Mouse (Mus musculus) brain, embryonic 18.5 days (tissue): ENCODE measurements around the gene Slc4a2.
A peak's percentile ranks its signal among the peaks of the same experiment; 100 is the strongest.

Experiments
- DNase-seq: peaks from one replicate; pipeline ENCODE4 v3.0.0-alpha.2; 2012; ENCODE audit warnings: low read depth, low spot score

Slc4a2 gene

GRCm38 (mm10) chr5:24423129-24424003, at the start of gene Slc4a2, which contains the start of gene Cdk5:
Slc4a2 (plus strand) TSS chr5:24423837.
Cdk5 (minus strand) TSS chr5:24423530.
- peak; percentile 100 for DNase-seq

GRCm38 (mm10) chr5:24374216-24374615, 49.4 kb upstream of the Slc4a2 start:
- no peak for DNase-seq

- DNase-seq, result no peak
Measured at GRCm38 (mm10) chr5:24374666-24375328, 48.8 kb upstream of the Slc4a2 start.

DNA sequence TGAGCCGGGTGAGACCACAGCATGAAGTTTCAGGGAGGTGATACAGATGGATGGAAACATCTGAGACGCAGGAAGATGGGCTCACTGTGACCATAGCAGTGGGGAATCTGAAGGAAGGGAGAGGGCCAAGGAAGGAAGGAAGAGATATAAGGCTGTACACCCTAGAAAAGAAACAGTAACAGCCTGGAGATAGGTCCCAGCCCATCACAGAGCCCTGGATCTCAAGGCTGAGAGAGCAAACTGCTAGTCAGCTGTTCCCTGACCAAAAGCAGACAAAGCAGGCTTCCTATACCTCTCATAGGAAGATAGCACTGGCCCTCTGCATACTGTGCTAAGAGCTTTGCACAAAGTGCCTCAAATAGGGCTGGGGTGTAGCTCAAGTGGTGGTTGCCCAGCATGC, 44.9 kb upstream of the Slc4a2 start:
- DNase-seq, result no peak

DNA sequence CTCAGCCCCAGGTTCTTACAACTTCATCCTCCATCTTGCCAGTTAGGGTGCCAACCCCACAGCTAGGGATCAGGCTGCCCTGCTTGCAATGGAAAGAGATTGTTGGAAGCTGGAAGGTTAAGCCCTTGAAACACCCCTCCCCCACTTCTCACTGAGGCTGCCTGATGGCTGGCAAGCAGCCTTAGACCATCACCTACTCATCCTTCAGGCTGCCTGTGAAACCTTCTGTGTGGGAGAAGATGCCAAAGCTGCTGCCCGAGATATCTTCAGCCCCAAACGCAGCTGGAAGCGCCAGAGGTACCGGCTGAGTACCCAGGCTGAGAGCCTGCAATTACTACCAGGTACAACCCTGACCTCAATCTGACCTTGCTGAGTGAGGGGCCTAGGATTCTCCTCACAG, 44.1 kb upstream of the Slc4a2 start:
- no peak for DNase-seq

DNA sequence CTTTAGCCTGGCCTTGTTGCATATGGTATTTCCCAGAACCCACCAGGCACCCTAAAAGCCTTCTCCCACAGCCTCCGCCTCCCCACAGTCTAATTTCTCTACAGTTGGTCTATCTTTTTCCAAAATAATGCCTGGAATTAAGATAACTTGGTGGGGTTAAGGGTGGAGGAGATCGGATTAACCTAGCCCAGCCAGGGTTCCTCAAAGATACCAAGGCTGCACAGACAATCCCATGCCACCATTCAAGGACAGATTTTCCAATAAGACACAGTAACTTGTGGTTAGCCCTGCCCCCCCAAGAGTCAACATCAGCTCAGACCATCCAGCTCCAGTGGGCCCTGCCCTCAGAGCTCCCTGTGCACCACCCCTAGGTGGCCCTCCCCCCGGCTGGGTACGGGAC, 43.1 kb upstream of the Slc4a2 start:
- DNase-seq, result no peak

- DNase-seq, result no peak
Measured at GRCm38 (mm10) chr5:24381486-24381885, 42.2 kb upstream of the Slc4a2 start.

- no peak for DNase-seq
Measured at GRCm38 (mm10) chr5:24381988-24382387, 41.6 kb upstream of the Slc4a2 start.

DNA sequence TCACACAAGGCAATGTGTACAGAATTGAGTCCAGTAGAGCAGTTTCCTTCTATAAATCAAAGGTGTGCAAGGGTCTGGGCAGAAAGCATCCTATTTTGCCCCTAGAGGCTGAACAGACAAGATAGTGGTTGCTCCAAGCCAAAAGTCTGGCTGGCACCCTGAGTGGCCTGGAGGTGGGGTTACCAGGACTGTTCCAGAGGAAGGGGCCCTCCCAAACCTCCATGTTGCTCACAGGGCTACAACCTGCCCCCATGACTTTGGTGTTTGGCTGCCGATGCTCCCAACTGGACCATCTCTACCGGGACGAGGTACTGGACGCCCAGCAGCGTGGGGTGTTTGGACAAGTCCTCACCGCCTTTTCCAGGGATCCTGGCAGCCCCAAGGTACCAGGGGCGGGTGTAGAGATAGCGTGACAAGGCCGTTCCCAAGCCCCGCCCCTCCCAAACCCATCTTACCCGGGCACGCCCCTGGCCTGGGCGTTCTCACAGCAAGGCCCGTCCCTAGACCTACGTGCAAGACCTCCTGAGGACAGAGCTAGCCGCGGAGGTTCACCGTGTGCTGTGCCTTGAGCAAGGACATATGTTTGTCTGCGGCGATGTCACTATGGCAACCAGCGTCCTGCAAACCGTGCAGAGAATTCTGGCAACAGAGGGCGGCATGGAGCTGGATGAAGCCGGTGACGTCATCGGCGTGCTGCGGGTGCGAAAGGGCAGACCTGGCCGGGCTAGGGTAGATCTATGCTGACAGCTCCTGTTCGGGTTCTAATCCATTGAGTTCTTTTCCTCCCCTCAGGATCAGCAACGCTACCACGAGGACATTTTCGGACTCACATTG, 40.4 kb upstream of the Slc4a2 start:
- peak; percentile 72 for DNase-seq

- no peak for DNase-seq
Measured at GRCm38 (mm10) chr5:24384407-24384806, 39.2 kb upstream of the Slc4a2 start.

DNA sequence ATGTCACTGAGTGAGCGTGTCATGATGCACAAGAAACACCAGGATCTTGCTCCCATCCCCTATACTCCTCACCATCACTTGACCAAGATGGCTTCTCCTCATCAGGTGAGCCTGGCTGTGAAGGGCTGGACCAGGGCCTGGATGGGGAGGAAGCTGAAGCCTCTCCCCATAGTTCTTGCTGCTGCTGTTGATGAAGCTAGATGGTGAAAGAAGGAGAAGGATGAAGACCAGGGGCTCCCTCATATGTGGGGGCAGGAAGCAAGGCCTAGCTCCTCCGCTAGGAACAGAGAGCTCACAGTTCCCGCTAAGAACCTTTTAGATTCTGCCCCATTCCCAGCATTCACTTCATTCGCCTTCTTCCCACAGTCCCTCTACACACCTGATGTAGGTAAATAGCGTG, 38.3 kb upstream of the Slc4a2 start:
- no peak for DNase-seq

GRCm38 (mm10) chr5:24385887-24386550, 37.6 kb upstream of the Slc4a2 start:
- DNase-seq, result no peak

DNA sequence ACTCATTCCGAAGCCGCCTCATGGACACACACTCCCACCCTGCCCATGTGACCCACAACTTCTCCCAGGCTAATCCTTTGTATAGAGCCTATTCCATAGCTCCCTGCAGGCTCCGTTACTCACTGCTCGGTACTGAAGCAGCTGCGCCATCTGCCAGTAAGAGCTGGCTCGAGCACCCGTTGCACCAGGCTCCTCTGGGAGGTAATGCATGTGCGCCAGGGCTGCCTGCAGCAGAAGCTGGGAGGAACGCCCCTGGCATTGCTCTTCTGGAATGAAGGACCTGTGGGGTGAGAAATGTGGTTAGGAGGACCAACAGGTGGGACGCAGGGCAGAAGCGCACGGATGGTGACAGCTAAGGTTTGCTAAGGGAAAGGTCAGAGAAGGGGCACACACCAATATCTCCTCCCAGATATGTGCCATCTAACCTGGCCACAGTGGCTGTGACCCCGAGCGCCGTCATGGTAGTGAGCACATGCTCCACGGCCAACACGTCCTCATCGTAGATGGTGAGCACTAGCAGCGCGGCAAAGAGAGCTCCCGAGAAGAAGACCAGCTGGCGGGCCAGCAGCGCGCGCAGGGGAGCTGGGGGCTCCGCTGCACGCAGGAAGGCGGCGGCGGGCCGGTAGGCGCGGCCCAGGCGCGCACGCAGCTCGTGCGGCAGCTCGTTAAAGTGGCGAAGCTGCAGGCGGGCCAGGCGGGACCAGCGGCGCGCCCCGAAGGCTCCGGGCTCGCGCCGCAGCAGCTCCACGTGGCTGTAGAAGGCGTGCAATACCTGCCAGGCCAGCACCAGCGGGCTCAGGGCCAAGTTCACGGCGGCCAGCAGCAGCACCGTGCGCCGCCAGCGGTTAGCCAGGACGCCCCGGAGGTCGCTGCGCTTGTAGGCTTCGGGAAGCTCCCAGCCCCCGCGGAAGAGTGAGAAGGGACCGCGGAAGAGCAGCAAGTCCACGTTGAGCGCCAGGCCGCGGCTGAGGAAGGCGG, 36.1 kb upstream of the Slc4a2 start:
- peak; percentile 46 for DNase-seq

DNA sequence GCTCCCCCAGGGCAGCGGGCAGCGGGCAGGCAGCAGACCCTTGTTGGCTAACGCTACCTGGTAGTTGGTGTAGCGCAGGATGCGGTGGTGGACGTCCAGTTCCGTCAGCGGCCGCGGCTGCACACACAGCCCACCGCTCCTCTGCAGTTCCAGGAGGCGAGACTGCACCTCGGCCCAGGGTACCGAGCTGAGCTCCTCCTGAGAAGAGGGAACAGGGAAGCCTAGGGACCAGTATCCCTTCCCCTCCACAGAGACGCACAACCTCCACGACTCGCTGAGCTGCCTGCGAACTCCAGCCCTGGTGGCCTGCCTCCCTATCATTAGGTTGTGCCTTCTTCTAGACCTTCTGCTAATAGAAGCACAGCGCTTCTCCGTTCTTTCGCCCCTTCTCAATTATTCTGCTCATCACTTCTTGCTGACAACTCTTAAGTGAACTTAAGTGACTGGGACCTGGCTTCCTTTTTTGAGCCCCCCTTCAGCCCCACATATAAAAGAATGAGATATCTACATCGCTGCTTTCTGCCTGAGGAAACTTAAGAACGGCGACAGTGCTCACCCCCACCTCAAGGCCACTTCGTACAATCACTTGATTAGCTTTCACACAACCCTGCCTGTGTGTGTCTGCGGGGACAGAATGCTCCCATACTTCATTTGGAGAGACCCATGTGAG, 35.3 kb upstream of the Slc4a2 start:
- no peak for DNase-seq

GRCm38 (mm10) chr5:24389011-24389657, 34.5 kb upstream of the Slc4a2 start:
- DNase-seq, result no peak

DNA sequence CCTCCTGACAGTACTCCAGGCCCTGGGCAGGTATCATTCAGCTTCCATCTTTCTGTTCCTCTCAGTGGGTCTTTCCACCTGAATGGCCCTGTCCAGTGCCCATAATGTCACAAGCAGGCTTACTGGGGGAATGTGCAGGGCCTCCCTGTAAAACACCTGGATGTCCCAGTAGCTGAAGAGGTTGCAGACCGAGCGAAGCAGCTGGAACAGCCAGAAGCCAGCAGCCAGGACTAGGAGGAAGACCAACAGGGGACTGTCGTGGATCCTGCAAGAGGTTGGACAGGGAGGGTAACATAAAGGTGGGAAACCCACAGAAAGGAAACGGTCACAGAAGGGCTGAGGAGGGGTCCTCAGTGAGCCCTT, 34.0 kb upstream of the Slc4a2 start:
- no peak for DNase-seq

- no peak for DNase-seq
Measured at GRCm38 (mm10) chr5:24391864-24392263, 31.8 kb upstream of the Slc4a2 start, which contains the start of gene Atg9b. Atg9b (minus strand) TSS chr5:24392143.

DNA sequence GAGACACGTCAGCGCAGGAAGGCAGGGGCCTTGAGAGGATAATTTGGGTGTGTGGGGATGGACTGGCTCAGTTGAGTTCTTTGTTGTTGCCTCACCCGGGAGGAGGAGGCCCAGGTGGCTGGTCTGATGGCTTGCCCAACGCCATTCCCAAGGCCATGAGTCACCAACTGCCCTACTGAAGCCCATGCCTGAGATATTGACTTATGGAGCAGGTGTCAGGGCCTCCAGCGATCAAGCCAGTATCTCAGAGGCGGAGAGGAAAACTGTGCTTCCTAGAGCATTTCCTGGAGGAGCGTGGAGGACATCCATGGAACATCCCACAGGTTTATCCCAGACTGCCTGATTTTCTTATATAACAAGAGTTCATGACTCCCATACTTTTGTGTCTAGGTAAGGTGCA, 30.9 kb upstream of the Slc4a2 start:
- DNase-seq, result no peak

DNA sequence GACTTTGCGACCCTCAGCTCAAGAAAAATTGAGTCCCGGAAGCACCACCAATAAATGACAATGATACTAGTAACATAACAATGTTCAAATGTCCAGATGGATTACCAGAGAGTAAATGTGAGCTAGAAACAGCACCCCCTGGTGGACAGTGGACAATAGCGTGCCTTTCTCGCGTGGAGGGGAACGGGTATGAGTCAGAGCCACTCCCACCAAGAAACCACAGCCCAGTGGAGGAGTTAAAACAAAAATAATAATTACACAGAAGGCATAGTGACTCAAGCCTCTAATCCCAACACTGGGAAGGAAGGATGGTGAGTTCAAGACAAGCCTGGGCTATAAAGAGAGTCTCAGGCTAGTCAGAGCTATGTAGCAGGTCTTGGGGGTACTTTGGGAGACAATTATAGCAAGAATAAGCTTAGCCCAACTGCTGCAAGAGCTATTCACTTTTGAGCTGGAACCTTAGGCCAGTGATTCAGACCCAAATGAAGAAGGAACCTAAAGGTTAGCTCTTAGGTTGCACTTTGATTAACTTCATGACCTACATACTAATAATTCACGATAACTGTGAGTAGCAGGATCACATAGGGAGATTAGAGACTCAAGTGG, 30.1 kb upstream of the Slc4a2 start, which contains the start of gene Abcb8:
Gene Abcb8 (plus strand): TSS at position 272 of the 606 bp plus-strand sequence.
- DNase-seq, result no peak
